Mouse (Mus musculus): ENCODE results near the gene Cd101. TPM values are rescaled to one million over a fixed set of nuclear protein-coding genes. Genes with fewer than 3 reads are reported as not detected.

Gene Cd101
- polyA plus RNA-seq, 1 experiment from 2014 or later = not detected

DNA sequence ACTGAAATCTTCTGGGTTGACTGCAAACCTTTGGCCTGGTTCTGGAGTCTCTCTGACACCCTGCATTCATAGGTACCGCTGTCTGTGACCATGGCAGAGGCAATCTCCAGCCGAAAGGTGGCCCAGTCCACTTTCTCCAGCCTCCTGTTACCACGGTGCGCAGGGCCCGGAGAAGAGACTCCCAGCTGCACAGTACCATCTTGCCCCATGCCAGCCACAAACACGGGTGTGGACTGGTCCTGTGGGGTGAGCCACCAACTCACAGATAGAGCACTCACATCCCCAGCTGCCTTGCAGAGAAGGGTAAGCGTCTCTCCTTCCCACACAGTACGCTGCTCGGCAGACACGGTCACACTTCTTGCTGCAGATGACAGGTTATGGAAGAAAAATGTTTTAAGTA, 16.4 kb downstream of the Cd101 start:
- Histone ChIP-seq H3K4me2 (replicated peaks) (no peak overlapping the region), H3K9me3 (no peaks in the 10 kb centered on the region), H3K36me3 (no peaks in the 10 kb centered on the region), H3K4me1 (replicated peaks) (peaks cover 6% of the 10 kb centered on the region; the same call in 1 of the 2 replicates), H3K27me3 (no peaks in the 10 kb centered on the region), H3K9ac (replicated peaks) (no peak overlapping the region), H3K4me3 (replicated peaks) (no peak overlapping the region), H3K27ac (no peak overlapping the region)
- ATAC-seq = no peak
- 93% methylated on average over 10 of the region's 10 CpGs for WGBS

DNA sequence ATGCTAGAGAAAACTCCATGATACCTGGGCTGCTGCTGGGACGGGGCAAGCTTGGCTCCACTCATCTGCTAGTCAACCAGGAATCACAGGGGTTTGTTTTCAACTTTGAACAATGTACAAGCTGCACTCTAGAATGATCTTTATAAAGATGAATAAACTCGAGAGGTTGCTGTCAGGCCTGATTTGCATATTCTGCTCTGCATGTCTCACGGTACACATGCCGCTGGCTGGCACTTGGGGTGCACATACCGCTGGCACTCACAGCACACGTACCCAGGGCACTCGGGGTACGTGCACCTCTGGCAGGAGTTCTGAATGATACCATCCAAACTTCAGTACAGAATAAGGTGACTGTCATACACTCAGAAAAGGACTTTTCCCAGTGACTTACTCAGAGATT, 16.8 kb downstream of the Cd101 start:
- H3K4me2 ChIP-seq (replicated peaks) = no peak overlapping the region
- ATAC-seq = no peak
- no peak overlapping the region for H3K4me3 ChIP-seq (replicated peaks)
- WGBS = 74% methylated on average over 8 of the region's 8 CpGs
- no peaks in the 10 kb centered on the region for H3K27me3 ChIP-seq
- no peaks in the 10 kb centered on the region for H3K9me3 ChIP-seq
- no peak overlapping the region for H3K9ac ChIP-seq (replicated peaks)
- H3K36me3 ChIP-seq = no peaks in the 10 kb centered on the region
- peaks cover 6% of the 10 kb centered on the region; the same call in 1 of the 2 replicates for H3K4me1 ChIP-seq (replicated peaks)
- no peak overlapping the region for H3K27ac ChIP-seq

DNA sequence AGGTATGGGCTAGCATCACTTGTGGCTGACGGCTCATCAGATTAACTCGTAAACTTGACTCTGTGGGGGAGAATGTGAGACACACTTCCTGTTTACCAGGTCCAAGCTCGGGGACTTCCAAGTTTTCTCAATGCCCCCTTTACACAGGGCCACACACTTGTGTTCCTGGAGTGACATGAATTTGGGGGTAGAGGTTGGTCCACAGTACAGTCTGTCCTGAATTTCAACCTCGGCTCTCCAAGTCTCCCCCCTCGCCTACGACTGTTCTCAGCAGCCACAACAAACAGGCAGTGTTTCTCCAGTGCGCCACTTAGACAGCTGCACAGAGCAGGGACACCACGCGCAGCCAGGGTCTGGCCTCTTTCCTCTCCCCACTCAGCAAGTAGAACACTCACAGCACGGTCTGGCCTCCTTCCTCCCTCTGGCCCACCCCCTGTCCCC, 17.2 kb downstream of the Cd101 start:
- no peaks in the 10 kb centered on the region for H3K36me3 ChIP-seq
- H3K9me3 ChIP-seq = no peaks in the 10 kb centered on the region
- H3K27ac ChIP-seq = no peak overlapping the region
- H3K4me1 ChIP-seq (replicated peaks) = peaks cover 6% of the 10 kb centered on the region; the same call in 1 of the 2 replicates
- no peak overlapping the region for H3K4me2 ChIP-seq (replicated peaks)
- 73% methylated on average over 10 of the region's 10 CpGs for WGBS
- H3K27me3 ChIP-seq = no peaks in the 10 kb centered on the region
- no peak overlapping the region for H3K9ac ChIP-seq (replicated peaks)
- ATAC-seq = 0 out of 2 replicates have a peak, but pooled peaks have one; percentile 17
- no peak overlapping the region for H3K4me3 ChIP-seq (replicated peaks)

DNA sequence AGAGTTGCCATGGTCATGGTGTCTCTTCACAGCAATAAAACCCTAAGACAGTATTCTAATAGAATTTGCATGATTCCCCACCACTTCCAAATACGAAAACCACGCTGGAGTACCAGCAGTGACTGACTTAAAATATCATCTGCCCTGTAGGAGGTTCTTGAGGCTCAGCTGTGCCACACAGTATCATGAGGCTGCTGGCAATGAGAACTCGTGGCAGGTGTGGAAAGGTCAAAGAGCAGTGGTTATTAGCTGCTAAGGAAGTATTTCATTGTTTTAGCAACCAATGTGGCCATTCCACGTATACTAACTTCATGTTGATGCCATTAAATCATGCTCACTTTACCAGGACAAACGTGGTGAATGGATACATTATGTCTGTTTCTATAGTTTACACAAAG, 18.2 kb downstream of the Cd101 start:
- WGBS = 73% methylated on average over 5 of the region's 5 CpGs
- no peaks in the 10 kb centered on the region for H3K27me3 ChIP-seq
- H3K4me1 ChIP-seq (replicated peaks) = peaks cover 6% of the 10 kb centered on the region; the same call in 1 of the 2 replicates
- H3K4me3 ChIP-seq (replicated peaks) = no peak overlapping the region
- H3K36me3 ChIP-seq = no peaks in the 10 kb centered on the region
- no peak for ATAC-seq
- no peaks in the 10 kb centered on the region for H3K9me3 ChIP-seq
- no peak overlapping the region for H3K27ac ChIP-seq
- H3K4me2 ChIP-seq (replicated peaks) = no peak overlapping the region
- H3K9ac ChIP-seq (replicated peaks) = no peak overlapping the region

DNA sequence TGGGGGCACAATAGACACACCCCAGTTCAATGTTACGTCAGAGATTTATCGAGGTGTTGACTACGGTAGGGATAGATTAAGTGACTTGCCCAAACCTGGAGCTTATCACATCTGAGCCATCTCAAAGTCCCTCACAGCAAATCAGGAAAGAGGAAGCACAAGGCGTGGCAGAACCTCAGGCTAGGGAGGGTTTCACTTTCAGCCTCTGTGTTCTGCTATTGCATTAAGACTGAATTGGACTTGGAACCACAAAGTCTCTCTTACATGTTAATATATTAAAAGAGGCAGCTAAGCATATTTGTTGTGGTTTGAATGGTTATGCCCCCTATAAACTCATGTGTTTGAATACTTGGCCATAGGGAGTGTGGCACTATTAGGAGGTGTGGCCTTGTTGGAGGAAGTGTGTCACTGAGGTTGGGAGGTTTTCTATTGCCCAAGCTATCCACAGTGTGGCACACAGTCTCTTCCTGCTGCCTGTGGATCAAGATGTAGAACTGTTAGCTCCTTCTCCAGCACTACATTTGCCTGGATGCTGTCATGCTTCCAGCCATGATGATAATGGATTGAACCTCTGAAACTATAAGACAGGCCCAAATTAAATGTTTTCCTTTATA, 18.7 kb downstream of the Cd101 start:
- Histone ChIP-seq H3K4me2 (replicated peaks) (no peak overlapping the region), H3K9ac (replicated peaks) (no peak overlapping the region), H3K27ac (no peak overlapping the region), H3K36me3 (no peaks in the 10 kb centered on the region), H3K27me3 (no peaks in the 10 kb centered on the region), H3K4me1 (replicated peaks) (peaks cover 6% of the 10 kb centered on the region; the same call in 1 of the 2 replicates), H3K9me3 (no peaks in the 10 kb centered on the region), H3K4me3 (replicated peaks) (no peak overlapping the region)
- WGBS = 98% methylated on average over 4 of the region's 4 CpGs
- ATAC-seq = no peak

DNA sequence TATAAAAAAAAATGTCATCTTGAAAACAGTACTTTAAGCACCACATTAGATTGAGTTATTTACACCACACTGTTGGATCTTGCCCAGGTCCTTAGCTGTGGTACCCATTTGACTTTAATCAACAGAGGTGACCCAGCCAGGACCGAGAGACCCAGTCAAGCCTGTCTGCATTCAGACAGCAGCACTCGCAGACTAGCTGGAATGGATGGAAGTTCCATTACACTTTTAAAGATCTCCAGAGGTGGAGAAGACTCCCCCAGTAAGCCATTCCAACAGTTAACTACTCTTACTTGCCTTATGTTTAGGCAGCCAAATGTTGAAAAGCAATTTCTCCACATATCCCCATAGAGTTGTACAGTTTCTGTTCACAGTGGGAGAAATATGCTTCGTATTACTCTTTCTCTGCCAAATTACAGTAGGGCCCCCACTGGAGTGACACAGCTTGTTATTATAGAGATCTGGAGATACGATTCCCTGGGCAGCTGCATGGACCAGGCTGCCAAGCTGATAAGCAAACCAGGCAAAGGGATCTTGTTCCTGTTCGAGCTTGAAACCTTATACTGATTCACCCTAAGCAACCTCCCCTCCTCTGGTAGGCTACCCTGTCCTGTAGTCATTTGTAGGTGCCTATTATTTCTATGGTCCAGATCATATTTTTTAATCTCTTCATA, 22.1 kb downstream of the Cd101 start:
- Histone ChIP-seq H3K9me3 (no peaks in the 10 kb centered on the region), H3K36me3 (no peaks in the 10 kb centered on the region), H3K27me3 (no peaks in the 10 kb centered on the region), H3K4me2 (replicated peaks) (no peak overlapping the region), H3K9ac (replicated peaks) (no peak overlapping the region), H3K27ac (no peak overlapping the region), H3K4me3 (replicated peaks) (no peak overlapping the region), H3K4me1 (replicated peaks) (0 out of 2 replicates have a peak, but pooled peaks cover 1% of the 10 kb centered on the region)
- ATAC-seq = no peak
- 86% methylated on average over 5 of the region's 5 CpGs for WGBS

DNA sequence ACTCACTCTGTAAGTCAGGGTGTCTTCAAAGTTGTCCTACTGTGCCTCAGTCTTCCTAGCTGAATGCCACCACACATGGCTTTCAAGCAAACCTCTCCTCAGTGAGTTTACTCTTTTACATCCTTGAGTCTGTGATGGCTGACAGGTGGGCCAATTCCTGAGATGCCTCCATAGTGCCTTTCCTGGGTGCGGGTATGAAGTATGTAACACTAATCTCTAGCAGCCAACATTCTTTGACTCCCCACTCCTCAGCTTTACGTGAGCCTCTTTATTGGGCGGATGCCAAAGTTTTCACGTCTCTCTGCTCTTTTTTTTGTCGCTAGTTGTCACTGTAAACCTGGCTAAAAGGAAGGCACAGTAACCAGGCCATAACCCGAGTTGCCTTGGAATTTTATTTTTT, 24.0 kb downstream of the Cd101 start:
- no peaks in the 10 kb centered on the region for H3K27me3 ChIP-seq
- 83% methylated on average over 6 of the region's 6 CpGs for WGBS

DNA sequence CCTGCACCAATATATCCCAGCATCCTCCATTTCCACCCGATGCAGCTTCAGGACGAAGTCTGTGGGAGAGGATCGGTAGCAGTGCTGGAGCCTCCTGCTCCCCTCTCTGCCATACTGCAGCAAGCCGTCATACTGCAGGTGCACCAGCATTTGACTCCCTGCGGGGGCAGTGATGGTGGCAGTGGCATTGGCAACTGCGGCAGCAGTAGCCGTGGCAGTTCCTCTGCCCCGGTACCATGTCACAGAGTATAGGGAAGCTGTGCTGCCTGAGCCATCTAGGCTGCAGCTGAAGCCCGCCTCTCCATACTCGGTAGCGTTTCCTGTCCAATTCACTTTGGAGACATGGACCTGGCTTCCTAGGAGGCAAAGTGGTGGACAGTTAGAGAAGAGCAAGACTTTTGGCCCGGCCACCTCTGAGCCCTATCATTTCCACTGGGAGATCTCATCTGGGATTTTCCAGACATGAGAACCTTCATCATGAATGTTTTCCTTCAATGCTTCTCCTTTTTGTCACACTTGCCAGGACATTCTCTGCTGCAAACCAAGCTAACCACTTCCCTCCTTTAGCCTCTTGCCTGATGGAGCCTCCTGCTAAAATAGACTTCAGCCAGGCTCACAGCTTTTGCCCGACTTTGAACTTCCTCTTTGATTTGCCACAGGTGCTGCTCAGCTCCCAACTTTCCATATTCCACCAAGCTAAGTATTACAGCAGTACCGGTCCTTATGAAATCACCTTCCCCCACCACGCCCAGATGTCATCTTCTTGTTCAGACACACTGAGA, 25.6 kb downstream of the Cd101 start:
- H3K4me2 ChIP-seq (replicated peaks) = no peak overlapping the region
- no peaks in the 10 kb centered on the region for H3K36me3 ChIP-seq
- no peaks in the 10 kb centered on the region for H3K4me1 ChIP-seq (replicated peaks)
- H3K4me3 ChIP-seq (replicated peaks) = no peak overlapping the region
- H3K9me3 ChIP-seq = no peaks in the 10 kb centered on the region
- no peak overlapping the region for H3K9ac ChIP-seq (replicated peaks)
- ATAC-seq = no peak
- H3K27ac ChIP-seq = no peak overlapping the region
- 88% methylated on average over 15 of the region's 15 CpGs for WGBS
- no peaks in the 10 kb centered on the region for H3K27me3 ChIP-seq

More for the DNA sequence above, 24.0 kb downstream of the Cd101 start:
- H3K9ac ChIP-seq (replicated peaks) = no peak overlapping the region
- no peaks in the 10 kb centered on the region for H3K36me3 ChIP-seq
- no peak overlapping the region for H3K4me3 ChIP-seq (replicated peaks)
- H3K4me1 ChIP-seq (replicated peaks) = no peaks in the 10 kb centered on the region
- no peak overlapping the region for H3K4me2 ChIP-seq (replicated peaks)
- H3K9me3 ChIP-seq = no peaks in the 10 kb centered on the region
- ATAC-seq = no peak
- no peak overlapping the region for H3K27ac ChIP-seq

DNA sequence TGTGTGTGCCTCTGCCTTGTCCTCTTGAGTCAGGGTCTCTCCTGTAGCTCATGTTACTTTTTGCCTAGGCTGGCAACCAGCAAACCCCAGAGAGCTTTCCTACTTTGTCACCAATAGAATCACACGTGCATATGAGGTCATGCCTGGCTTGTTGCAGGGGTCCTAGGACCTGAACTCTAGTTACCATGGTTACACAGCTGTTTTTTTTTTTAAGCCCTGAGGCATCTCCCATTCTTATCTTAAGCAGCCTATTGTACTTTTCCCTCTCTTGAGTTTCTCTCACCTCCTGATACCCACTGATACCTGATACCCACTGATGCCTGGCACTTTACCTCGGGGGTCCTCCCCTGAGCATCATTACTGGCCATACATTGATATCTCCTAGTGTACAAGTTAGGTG, 29.6 kb downstream of the Cd101 start:
- Histone ChIP-seq H3K9ac (replicated peaks) (no peak overlapping the region), H3K27ac (no peak overlapping the region), H3K9me3 (no peaks in the 10 kb centered on the region), H3K4me1 (replicated peaks) (0 out of 2 replicates have a peak, but pooled peaks cover 7% of the 10 kb centered on the region), H3K36me3 (no peaks in the 10 kb centered on the region), H3K4me2 (replicated peaks) (no peak overlapping the region), H3K27me3 (no peaks in the 10 kb centered on the region), H3K4me3 (replicated peaks) (no peak overlapping the region)
- no peak for ATAC-seq
- WGBS = 25% methylated on average over 2 of the region's 2 CpGs

DNA sequence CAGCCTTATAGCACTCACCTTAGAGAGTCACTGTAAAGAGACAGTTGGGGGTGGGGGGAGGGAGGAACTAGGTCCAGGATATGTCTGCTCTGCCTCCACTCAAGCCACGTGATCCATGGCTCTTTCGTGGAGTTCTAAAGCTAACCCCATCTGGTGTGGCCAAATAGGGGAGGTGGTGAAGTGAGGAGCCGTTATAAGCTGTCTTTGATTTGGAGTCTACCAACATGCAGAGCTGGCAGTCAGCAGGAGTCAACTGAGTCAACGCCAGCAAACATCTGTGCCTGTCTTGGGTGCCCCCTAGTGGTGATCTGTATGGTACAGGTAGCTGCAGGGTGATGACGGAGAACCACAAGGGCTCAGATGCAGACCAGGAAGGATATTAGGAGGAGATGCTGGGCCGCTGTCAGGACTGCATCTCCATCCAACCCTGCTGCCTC, 30.4 kb downstream of the Cd101 start:
- Histone ChIP-seq H3K4me1 (replicated peaks) (peaks cover 14% of the 10 kb centered on the region), H3K4me2 (replicated peaks) (no peak overlapping the region), H3K9ac (replicated peaks) (no peak overlapping the region), H3K27me3 (no peaks in the 10 kb centered on the region), H3K9me3 (no peaks in the 10 kb centered on the region), H3K4me3 (replicated peaks) (no peak overlapping the region), H3K27ac (no peak overlapping the region), H3K36me3 (no peaks in the 10 kb centered on the region)
- peak; percentile 63 for ATAC-seq
- WGBS = 16% methylated on average over 6 of the region's 6 CpGs

DNA sequence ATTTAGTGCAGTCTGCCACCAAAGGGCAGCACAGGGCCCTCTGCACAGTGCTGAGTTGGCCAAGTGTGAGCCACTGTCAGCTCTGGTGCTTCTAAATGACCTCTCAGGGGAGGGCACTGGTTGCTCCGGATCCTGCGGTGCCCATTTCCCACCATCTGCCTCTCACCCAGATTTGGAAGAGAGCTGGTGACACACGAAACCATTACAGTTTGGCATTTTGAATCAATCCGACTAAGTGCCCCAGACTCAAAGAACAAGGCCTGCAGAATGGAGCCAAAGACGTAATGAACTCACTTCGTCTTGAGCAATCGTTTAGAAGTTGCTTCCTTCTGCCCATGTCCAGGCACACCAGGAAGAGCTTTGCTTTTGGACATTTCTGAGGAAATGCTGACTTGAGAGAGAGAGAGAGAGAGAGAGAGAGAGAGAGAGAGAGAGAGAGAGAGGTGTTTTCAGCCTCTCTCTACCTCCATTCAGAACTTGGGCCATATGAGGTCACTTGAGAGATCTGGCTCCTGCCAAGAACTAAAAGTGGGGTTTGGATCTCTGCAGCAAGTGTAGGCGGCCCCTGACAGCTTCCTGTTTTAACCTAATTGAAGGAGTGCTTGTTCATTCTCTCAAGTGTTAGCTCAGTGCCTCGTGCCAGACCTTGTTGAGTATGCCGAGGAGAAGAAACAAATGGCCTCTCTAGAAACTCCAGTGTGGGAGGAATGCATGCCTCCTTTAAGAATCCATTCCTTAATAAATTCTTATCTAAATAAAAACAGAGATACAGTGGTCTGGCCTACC, 31.4 kb downstream of the Cd101 start:
- H3K4me2 ChIP-seq (replicated peaks) = no peak overlapping the region
- 84% methylated on average over 10 of the region's 10 CpGs for WGBS
- no peaks in the 10 kb centered on the region for H3K27me3 ChIP-seq
- no peak overlapping the region for H3K27ac ChIP-seq
- H3K4me3 ChIP-seq (replicated peaks) = no peak overlapping the region
- no peaks in the 10 kb centered on the region for H3K9me3 ChIP-seq
- H3K9ac ChIP-seq (replicated peaks) = no peak overlapping the region
- H3K36me3 ChIP-seq = no peaks in the 10 kb centered on the region
- no peak for ATAC-seq
- H3K4me1 ChIP-seq (replicated peaks) = peaks cover 14% of the 10 kb centered on the region
